Mouse (Mus musculus): Measurements from ENCODE around the gene Trpc6.
A peak's percentile ranks its signal among the peaks of the same experiment; 100 is the strongest.

Trpc6 gene

DNA sequence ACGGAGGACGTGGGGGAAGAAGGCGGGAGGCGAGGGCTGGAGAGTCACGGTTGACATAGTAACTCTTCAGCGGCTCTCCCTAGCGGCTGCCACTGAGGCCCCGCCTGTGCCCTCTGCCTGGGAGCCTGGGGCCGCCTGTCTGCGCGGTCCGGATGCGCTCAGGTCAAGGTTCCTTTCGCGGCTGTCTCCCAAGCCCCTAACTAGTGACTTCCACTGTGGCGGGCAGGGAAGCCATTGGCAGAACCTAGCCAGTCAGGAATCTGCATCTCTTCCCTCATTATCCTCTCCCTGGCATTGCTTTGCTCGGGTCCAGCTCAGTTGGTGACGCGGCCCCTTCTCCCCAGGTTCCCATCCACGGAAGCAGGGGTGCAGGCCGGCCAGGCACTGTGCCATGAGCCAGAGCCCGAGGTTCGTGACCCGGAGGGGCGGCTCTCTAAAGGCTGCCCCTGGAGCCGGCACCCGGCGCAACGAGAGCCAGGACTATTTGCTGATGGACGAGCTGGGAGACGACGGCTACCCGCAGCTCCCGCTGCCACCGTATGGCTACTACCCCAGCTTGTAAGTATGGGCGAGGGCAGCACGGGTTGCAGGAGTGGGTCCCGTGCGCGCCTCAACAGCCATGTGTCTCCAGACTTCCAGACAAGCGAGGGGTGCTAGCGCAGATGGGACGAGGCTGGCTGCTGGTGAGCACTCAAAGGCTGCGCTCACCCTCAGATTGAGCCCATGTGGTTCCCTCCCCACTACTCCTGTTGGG, at the start of gene Trpc6:
Gene Trpc6, plus strand, starts transcription at position 102 of the 754 bp plus-strand sequence.
- DNase-seq (ENCODE audit: low spot score), result no peak

GRCm38 (mm10) chr9:8520911-8521310, 23.0 kb upstream of the Trpc6 start:
- no peak for DNase-seq (ENCODE audit: low spot score)

DNA sequence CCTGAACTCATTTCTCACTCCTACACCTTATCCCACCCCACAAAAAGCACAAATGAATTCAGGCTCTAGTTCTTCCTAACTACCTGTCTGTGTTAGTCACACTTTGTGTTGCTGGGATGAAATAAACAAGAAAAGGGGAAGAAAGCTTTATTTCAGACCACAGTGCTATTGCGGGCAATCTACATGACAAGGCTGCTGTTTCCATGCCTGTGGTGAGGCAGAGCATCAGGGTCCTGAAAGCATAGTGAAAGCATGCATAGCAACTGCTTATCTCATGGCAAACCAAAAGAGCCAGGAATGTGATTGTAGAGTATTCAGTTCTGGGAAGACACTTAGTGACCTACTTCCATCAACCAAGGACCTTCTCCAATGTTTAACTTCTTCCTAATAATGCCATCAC, 10.3 kb upstream of the Trpc6 start:
- no peak for DNase-seq (ENCODE audit: low spot score)

DNA sequence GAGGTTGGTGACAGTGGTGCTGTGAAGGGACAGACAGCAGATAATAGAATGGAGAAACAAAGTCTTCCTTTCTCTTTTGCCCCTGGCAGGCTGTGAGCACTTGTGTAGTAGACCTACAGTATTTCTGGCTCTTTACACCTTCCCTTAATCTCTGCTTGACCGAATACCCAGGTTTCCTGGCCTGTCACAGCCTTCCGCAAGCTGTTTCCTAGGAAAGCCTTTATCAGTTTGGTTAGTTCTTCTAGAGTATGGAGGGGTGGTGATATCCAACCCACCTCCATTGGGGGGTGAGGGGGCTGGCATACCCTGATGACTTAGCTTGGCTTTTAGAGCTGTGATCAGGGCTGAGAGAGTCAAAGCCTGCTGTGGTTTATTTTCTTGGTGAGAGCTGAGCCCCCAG, 1.3 kb downstream of the Trpc6 start:
- DNase-seq (ENCODE audit: low spot score), result no peak

DNA sequence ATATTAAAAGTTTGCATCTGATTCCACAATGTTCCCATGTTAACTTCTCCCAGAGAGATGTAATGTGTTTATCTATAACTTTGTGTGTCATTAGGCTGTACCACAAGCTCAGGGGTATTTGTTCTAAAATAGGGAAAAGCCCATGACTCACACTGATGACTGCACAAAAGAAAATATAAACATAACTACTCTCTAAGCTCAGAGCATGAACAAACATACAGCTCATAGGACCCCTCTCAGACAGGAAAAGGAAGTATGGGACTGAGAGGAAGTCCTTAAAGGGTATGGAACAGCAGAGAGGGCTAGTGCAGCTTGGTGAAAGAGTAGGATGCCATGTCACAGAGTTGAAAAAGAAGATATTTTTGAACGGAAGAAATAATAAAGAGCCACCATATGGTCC, 14.6 kb downstream of the Trpc6 start:
- no peak for DNase-seq (ENCODE audit: low spot score)

- DNase-seq (ENCODE audit: low spot score), result no peak
Observed at GRCm38 (mm10) chr9:8592618-8593017, 48.7 kb downstream of the Trpc6 start.

- DNase-seq (ENCODE audit: low spot score), result no peak
Observed at GRCm38 (mm10) chr9:8597089-8597488, 53.1 kb downstream of the Trpc6 start.

DNA sequence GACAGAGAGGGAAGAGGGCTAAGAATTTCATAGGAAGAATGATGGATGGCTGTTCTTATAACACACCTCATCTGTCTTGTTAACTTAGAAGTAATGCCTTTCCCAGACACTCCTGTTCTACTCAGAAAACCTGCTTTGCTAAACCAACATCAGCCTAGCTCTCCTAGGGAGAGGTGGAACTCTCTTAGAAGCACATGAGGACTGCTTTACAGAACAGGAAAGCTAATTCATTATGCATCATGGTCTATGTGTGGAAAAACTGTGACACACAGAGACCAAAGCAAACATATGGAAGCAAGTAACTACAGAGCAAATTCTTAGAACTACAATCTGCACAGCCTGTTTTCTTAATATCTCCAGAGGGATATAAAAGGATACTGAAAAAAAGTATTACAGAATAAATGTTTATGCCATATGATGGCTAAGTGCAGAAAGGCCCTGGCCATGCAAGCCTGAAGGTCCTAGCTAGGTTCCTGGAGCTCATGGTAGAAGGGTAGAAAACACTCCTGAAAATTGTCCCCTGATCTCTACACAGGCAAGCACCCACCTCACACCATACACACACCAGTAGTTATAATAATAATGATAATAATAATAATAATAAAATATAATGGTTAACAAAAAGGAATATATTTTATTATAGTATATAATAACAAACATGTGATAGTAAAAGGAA, 63.0 kb downstream of the Trpc6 start:
- DNase-seq (ENCODE audit: low spot score), result no peak

GRCm38 (mm10) chr9:8634344-8634743, 90.4 kb downstream of the Trpc6 start:
- peak; percentile 11 for DNase-seq (ENCODE audit: low spot score)

- DNase-seq (ENCODE audit: low spot score), result no peak
Observed at GRCm38 (mm10) chr9:8643453-8643852, 99.5 kb downstream of the Trpc6 start.

GRCm38 (mm10) chr9:8655347-8655746, 111.4 kb downstream of the Trpc6 start:
- DNase-seq (ENCODE audit: low spot score), result no peak

DNA sequence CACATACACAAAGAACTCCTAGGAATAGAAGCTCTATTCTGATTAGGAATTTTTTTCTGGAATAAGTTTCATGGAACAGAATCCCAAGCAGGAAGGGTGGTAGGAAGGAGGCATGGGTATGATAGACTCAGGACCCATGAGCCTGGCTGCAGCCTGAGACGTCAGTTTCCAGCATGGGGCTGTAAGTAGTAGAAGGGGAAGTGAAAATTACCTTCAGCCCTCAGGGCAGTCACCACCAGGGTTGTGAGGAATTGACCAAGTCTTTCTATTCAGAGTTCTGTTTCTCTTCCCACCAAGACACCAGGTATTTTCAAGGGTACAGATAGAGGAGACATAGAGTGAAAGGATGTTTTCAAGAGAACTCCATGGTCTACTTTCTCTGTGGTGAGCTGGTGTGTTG, 129.0 kb downstream of the Trpc6 start:
- DNase-seq (ENCODE audit: low spot score), result no peak

GRCm38 (mm10) chr9:8676607-8677006, 132.7 kb downstream of the Trpc6 start:
- DNase-seq (ENCODE audit: low spot score), result no peak

GRCm38 (mm10) chr9:8693177-8693576, 149.2 kb downstream of the Trpc6 start:
- DNase-seq (ENCODE audit: low spot score), result no peak

- no peak for DNase-seq (ENCODE audit: low spot score)
Observed at GRCm38 (mm10) chr9:8700669-8701068, 156.7 kb downstream of the Trpc6 start.

DNA sequence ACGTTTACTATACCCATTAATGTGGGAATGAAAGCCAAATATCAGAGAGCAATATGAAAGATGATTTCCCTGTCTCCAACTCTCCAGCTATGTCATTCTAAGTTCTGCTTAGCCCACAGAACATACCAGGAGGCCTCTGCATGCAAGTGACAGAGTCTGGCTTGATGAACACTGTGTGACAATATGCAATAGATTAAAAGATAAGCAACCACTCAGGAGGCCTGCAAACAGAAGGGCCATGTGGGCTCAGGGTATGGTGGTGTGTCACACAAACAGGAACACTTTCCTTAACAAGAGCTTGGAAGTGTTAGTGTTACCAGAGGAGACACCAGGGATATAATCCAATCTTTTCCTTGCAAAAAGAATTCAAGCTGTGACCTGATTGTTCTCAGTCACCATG, 159.6 kb downstream of the Trpc6 start:
- DNase-seq (ENCODE audit: low spot score), result no peak

DNA sequence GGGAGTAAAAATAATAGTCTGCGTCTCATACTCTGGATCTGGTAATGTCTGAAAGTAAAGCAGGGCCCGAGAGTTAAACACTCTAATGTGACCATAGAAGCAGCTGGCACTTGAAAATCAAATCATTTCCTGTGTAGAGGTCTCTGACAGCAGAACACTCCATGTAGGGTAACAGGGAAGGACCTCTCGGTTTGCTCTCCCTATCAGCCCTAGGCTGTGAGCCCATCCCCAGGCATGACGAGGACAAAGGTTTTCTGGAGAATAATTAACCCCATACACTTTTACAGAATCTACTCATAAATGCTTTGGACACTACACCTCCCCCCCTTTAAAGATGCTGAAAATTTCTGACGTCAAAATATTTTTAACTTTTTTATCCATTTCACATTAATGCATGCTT, 160.0 kb downstream of the Trpc6 start:
- no peak for DNase-seq (ENCODE audit: low spot score)

- DNase-seq (ENCODE audit: low spot score), result no peak
Observed at GRCm38 (mm10) chr9:8710052-8710739, 166.3 kb downstream of the Trpc6 start.

GRCm38 (mm10) chr9:8719017-8719416, 175.1 kb downstream of the Trpc6 start:
- DNase-seq (ENCODE audit: low spot score), result no peak

- DNase-seq (ENCODE audit: low spot score), result no peak
Observed at GRCm38 (mm10) chr9:8729056-8729455, 185.1 kb downstream of the Trpc6 start.
